Mouse (Mus musculus): ENCODE measurements around the gene Emp1. TPM values are rescaled to one million over a fixed set of nuclear protein-coding genes. Genes with fewer than 3 reads are reported as not detected.

Emp1 gene
- polyA plus RNA-seq, 1 experiment from 2014 or later = 4.1 TPM

DNA sequence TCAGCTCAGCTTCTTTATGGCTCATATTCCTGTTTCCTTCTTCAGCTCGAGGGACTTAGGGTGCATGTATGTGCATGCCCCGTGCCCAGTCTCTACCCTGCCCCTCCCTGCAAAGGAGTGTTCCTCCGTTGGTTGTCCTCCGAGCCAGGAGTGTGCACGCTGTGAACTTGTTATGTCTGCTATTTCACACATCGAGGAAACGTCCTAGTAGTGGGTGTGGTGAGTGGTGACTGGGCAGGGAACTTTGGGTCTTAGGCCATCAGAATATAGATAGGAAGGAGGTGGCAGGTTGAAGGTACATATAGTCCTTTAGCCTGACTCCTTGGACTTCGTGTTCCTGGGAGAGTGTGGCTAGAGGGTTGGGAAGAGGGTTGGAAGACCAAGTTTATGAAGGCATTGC lies 26.4 kb downstream of the Emp1 start:
- ATAC-seq (ENCODE audit: insufficient read depth, low FRiP score, low TSS enrichment) (no peak), DNase-seq (ENCODE audit: low spot score) (no peak)
- H3K36me3 ChIP-seq (ENCODE audit: control insufficient read depth, insufficient read depth, low read length) = no peaks in the 10 kb centered on the region
- 82% methylated on average over 8 of the region's 8 CpGs for WGBS
- no peak overlapping the region for H3K4me3 ChIP-seq (ENCODE audit: low read depth, low read length)
- no peaks in the 10 kb centered on the region for H3K9me3 ChIP-seq (ENCODE audit: control insufficient read depth, low read length)
- H3K9ac ChIP-seq (ENCODE audit: low read length) = no peak overlapping the region
- H3K27me3 ChIP-seq (ENCODE audit: control insufficient read depth, insufficient read depth, low read length) = no peaks in the 10 kb centered on the region
- no peak overlapping the region for H3K4me2 ChIP-seq (ENCODE audit: low read depth)
- H3K4me1 ChIP-seq (ENCODE audit: control insufficient read depth, insufficient read depth, low read length) = no peaks in the 10 kb centered on the region
- no peak overlapping the region for H3K27ac ChIP-seq (ENCODE audit: low read depth, low read length)

DNA sequence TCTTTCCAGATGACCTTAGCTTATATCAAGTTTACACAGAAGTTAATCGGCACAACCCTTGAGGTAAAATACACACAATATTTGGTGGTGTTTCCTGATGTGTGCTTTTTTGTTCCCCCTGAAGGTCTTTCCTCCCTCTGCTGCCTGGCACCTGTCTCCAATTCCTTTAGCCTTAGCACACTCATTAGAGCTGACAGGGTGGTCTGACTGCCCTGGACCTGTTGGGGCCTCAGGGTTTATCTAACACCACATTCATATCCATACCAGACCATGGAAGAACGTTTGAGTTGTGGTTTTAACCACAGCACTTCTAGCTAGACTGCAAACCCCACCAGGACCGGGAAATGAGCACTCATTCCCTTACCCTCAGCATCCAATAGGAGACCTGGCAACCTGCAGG lies 28.1 kb downstream of the Emp1 start:
- DNase-seq (ENCODE audit: low spot score) (no peak), ATAC-seq (ENCODE audit: insufficient read depth, low FRiP score, low TSS enrichment) (no peak)
- no peaks in the 10 kb centered on the region for H3K27me3 ChIP-seq (ENCODE audit: control insufficient read depth, insufficient read depth, low read length)
- no peaks in the 10 kb centered on the region for H3K9me3 ChIP-seq (ENCODE audit: control insufficient read depth, low read length)
- WGBS = 72% methylated on average over 3 of the region's 3 CpGs
- H3K4me3 ChIP-seq (ENCODE audit: low read depth, low read length) = no peak overlapping the region
- H3K36me3 ChIP-seq (ENCODE audit: control insufficient read depth, insufficient read depth, low read length) = no peaks in the 10 kb centered on the region
- no peak overlapping the region for H3K27ac ChIP-seq (ENCODE audit: low read depth, low read length)
- H3K4me2 ChIP-seq (ENCODE audit: low read depth) = no peak overlapping the region
- H3K4me1 ChIP-seq (ENCODE audit: control insufficient read depth, insufficient read depth, low read length) = no peaks in the 10 kb centered on the region
- H3K9ac ChIP-seq (ENCODE audit: low read length) = no peak overlapping the region

DNA sequence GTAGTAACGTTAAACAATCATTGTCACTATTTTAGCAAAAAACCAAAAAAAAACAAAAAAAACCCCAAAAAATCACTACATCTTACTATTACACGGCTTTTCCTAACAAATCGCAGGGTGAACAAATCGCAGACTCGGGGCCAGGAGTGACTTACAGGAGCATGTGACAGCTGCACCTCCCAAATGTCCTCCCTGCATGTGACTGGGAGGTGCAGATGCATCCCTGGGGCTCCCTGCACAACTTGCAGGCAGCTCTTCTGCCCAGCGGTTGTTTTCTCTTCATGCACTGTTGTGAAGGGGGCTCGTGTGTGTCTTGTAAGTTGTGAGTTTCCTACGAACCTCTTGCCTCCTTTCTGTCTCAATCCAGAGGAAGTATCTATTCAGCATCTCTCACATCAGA lies 33.0 kb downstream of the Emp1 start:
- Histone ChIP-seq H3K27me3 (ENCODE audit: control insufficient read depth, insufficient read depth, low read length) (no peaks in the 10 kb centered on the region), H3K4me1 (ENCODE audit: control insufficient read depth, insufficient read depth, low read length) (no peaks in the 10 kb centered on the region), H3K27ac (ENCODE audit: low read depth, low read length) (no peak overlapping the region), H3K4me2 (ENCODE audit: low read depth) (no peak overlapping the region), H3K4me3 (ENCODE audit: low read depth, low read length) (no peak overlapping the region), H3K9ac (ENCODE audit: low read length) (no peak overlapping the region), H3K36me3 (ENCODE audit: control insufficient read depth, insufficient read depth, low read length) (no peaks in the 10 kb centered on the region), H3K9me3 (ENCODE audit: control insufficient read depth, low read length) (no peaks in the 10 kb centered on the region)
- ATAC-seq (ENCODE audit: insufficient read depth, low FRiP score, low TSS enrichment) (no peak), DNase-seq (ENCODE audit: low spot score) (no peak)
- 78% methylated on average over 8 of the region's 8 CpGs for WGBS

DNA sequence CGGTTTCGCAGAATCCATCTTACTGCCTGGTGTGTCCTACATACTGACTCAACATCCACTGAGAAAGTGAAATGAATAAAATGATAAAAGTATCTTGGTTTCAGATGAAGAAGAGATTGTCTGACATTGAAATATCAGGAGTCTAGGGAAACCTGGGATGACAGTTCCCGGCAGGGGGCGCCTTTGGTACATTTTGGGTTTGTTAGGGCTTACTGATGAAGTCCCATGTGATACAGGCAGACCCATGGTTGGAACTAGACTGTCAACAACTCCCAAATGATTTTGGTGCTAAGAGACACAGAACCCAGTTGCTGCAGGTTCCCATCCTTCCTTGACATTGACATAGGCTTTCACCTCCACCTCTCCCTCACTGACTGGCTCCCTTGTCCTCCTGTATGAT lies 34.7 kb downstream of the Emp1 start:
- no peak for ATAC-seq (ENCODE audit: insufficient read depth, low FRiP score, low TSS enrichment)
- no peak for DNase-seq (ENCODE audit: low spot score)
- H3K9ac ChIP-seq (ENCODE audit: low read length) = no peak overlapping the region
- no peaks in the 10 kb centered on the region for H3K4me1 ChIP-seq (ENCODE audit: control insufficient read depth, insufficient read depth, low read length)
- no peaks in the 10 kb centered on the region for H3K36me3 ChIP-seq (ENCODE audit: control insufficient read depth, insufficient read depth, low read length)
- 77% methylated on average over 4 of the region's 4 CpGs for WGBS
- no peak overlapping the region for H3K27ac ChIP-seq (ENCODE audit: low read depth, low read length)
- H3K9me3 ChIP-seq (ENCODE audit: control insufficient read depth, low read length) = no peaks in the 10 kb centered on the region
- no peak overlapping the region for H3K4me3 ChIP-seq (ENCODE audit: low read depth, low read length)
- H3K27me3 ChIP-seq (ENCODE audit: control insufficient read depth, insufficient read depth, low read length) = no peaks in the 10 kb centered on the region
- no peak overlapping the region for H3K4me2 ChIP-seq (ENCODE audit: low read depth)

DNA sequence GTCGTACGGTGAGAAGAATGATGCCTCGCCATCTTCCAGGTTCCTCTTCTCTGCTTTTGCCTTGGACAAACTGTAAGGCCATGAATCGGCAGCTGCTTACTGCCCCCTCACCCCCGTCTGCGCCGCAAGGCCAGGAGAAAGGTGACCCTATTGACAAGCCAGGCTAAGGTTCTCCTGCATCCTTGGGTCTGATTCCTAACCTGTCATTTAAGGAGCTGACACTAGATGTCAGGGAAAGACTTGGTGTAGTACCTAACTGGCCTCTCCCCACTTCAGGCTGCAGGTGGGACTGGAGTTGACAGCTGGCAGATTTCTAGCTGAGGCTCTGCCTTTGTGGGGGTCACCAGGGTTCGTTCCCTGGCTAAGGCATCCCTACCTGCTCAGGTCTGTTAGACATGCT lies 35.4 kb downstream of the Emp1 start:
- Histone ChIP-seq H3K9me3 (ENCODE audit: control insufficient read depth, low read length) (no peaks in the 10 kb centered on the region), H3K9ac (ENCODE audit: low read length) (no peak overlapping the region), H3K4me1 (ENCODE audit: control insufficient read depth, insufficient read depth, low read length) (no peaks in the 10 kb centered on the region), H3K27ac (ENCODE audit: low read depth, low read length) (no peak overlapping the region), H3K27me3 (ENCODE audit: control insufficient read depth, insufficient read depth, low read length) (no peaks in the 10 kb centered on the region), H3K4me3 (ENCODE audit: low read depth, low read length) (no peak overlapping the region), H3K36me3 (ENCODE audit: control insufficient read depth, insufficient read depth, low read length) (no peaks in the 10 kb centered on the region), H3K4me2 (ENCODE audit: low read depth) (no peak overlapping the region)
- no peak for DNase-seq (ENCODE audit: low spot score)
- ATAC-seq (ENCODE audit: insufficient read depth, low FRiP score, low TSS enrichment) = no peak
- WGBS = 89% methylated on average over 8 of the region's 8 CpGs

DNA sequence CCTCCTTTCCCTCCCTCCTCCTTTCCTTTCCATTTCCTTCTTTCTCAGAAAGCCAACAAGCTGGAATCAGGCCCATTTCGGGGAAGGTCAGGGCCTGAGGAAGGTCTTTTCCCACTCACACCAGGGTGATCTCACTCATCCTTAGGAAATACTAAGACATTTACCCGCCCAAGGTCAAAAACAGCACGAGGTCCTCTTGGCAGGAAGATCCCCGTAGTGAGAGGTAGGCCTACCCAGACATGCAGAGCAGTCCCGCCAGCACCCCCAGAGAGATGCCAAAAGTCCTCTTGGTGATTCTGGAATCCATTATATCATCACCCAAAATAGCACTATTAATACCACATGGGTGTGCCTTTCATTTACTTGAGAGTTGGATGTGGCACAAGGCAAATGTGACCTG lies 36.5 kb downstream of the Emp1 start:
- DNase-seq (ENCODE audit: low spot score) (no peak), ATAC-seq (ENCODE audit: insufficient read depth, low FRiP score, low TSS enrichment) (no peak)
- H3K36me3 ChIP-seq (ENCODE audit: control insufficient read depth, insufficient read depth, low read length) = no peaks in the 10 kb centered on the region
- H3K9me3 ChIP-seq (ENCODE audit: control insufficient read depth, low read length) = no peaks in the 10 kb centered on the region
- H3K27me3 ChIP-seq (ENCODE audit: control insufficient read depth, insufficient read depth, low read length) = no peaks in the 10 kb centered on the region
- H3K9ac ChIP-seq (ENCODE audit: low read length) = no peak overlapping the region
- H3K4me2 ChIP-seq (ENCODE audit: low read depth) = no peak overlapping the region
- H3K4me3 ChIP-seq (ENCODE audit: low read depth, low read length) = no peak overlapping the region
- no peaks in the 10 kb centered on the region for H3K4me1 ChIP-seq (ENCODE audit: control insufficient read depth, insufficient read depth, low read length)
- WGBS = 76% methylated on average over 5 of the region's 5 CpGs
- H3K27ac ChIP-seq (ENCODE audit: low read depth, low read length) = no peak overlapping the region

DNA sequence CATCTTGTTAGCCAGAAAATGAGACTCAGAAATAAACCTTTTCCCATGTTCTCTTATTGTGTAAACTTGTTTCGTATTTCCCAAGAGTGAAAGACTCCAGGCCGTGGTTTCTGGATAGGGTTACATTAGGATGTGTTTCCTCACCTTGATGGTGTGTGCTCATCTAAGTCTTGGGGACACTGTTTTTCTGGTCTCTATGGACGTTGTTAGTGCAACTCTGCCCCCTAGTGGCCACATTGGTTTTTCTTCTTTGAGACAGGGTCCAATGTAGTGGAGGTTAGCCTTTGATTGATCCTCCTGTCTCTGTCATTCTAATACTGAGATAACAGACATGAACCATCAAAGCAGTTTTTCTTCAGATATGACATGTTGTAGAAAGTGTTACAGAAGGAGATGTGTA lies 38.0 kb downstream of the Emp1 start:
- ATAC-seq (ENCODE audit: insufficient read depth, low FRiP score, low TSS enrichment) (no peak), DNase-seq (ENCODE audit: low spot score) (peak; percentile 56)
- Histone ChIP-seq H3K9me3 (ENCODE audit: control insufficient read depth, low read length) (no peaks in the 10 kb centered on the region), H3K27ac (ENCODE audit: low read depth, low read length) (no peak overlapping the region), H3K4me3 (ENCODE audit: low read depth, low read length) (no peak overlapping the region), H3K4me2 (ENCODE audit: low read depth) (no peak overlapping the region), H3K27me3 (ENCODE audit: control insufficient read depth, insufficient read depth, low read length) (no peaks in the 10 kb centered on the region), H3K4me1 (ENCODE audit: control insufficient read depth, insufficient read depth, low read length) (no peaks in the 10 kb centered on the region), H3K9ac (ENCODE audit: low read length) (no peak overlapping the region), H3K36me3 (ENCODE audit: control insufficient read depth, insufficient read depth, low read length) (no peaks in the 10 kb centered on the region)
- 47% methylated on average over 3 of the region's 3 CpGs for WGBS

DNA sequence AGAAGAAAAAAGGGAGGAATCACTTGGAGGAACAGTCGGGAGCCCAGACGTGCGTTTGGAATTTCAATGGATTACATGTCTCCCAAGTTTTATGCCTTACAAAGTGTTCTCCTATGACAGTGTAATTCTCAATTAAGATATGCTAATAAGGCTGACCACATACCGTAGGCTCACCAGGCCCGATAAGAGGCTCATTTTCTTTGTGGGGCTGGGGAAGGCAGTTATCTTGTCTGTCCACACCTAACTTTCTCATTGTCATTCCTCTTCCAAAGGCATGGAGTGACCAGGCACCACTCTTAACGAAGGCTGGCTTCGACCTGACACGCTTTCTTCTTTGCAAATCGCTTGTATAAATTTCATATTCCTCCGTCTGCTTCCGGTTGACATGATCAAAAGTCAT lies 42.7 kb downstream of the Emp1 start:
- Histone ChIP-seq H3K36me3 (ENCODE audit: control insufficient read depth, insufficient read depth, low read length) (no peaks in the 10 kb centered on the region), H3K4me1 (ENCODE audit: control insufficient read depth, insufficient read depth, low read length) (no peaks in the 10 kb centered on the region), H3K9me3 (ENCODE audit: control insufficient read depth, low read length) (no peaks in the 10 kb centered on the region), H3K4me2 (ENCODE audit: low read depth) (no peak overlapping the region), H3K9ac (ENCODE audit: low read length) (no peak overlapping the region), H3K4me3 (ENCODE audit: low read depth, low read length) (no peak overlapping the region), H3K27ac (ENCODE audit: low read depth, low read length) (no peak overlapping the region), H3K27me3 (ENCODE audit: control insufficient read depth, insufficient read depth, low read length) (no peaks in the 10 kb centered on the region)
- WGBS = 91% methylated on average over 11 of the region's 11 CpGs
- ATAC-seq (ENCODE audit: insufficient read depth, low FRiP score, low TSS enrichment) (no peak), DNase-seq (ENCODE audit: low spot score) (no peak)

DNA sequence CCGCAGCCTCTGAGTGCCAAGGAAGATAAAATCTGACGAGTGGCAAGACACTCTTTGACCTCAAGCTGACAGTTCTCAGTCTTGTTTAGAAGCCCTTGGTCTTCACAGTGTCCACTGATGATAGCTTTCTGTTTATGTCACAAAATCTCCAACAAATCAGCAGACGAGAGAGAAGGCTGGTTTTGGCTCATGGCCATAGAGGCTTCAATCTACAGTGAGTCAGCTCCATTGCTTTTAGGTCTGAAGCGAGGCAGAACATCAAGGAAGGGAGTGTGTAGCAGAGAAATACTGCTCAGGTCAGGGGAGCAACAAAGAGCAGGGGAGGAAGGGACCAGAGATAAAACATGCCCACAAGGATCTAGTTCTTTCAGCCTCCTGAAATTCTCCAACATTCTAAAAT lies 45.0 kb downstream of the Emp1 start:
- ATAC-seq (ENCODE audit: insufficient read depth, low FRiP score, low TSS enrichment) (no peak), DNase-seq (ENCODE audit: low spot score) (no peak)
- Histone ChIP-seq H3K36me3 (ENCODE audit: control insufficient read depth, insufficient read depth, low read length) (no peaks in the 10 kb centered on the region), H3K9me3 (ENCODE audit: control insufficient read depth, low read length) (no peaks in the 10 kb centered on the region), H3K4me2 (ENCODE audit: low read depth) (no peak overlapping the region), H3K27me3 (ENCODE audit: control insufficient read depth, insufficient read depth, low read length) (no peaks in the 10 kb centered on the region), H3K4me3 (ENCODE audit: low read depth, low read length) (no peak overlapping the region), H3K9ac (ENCODE audit: low read length) (no peak overlapping the region), H3K4me1 (ENCODE audit: control insufficient read depth, insufficient read depth, low read length) (no peaks in the 10 kb centered on the region), H3K27ac (ENCODE audit: low read depth, low read length) (no peak overlapping the region)
- 81% methylated on average over 4 of the region's 4 CpGs for WGBS

Measured in neural tube, embryonic 11.5 days (tissue).